ENCODE assay signal across 29 mouse cellular contexts in the genomic region with DNA sequence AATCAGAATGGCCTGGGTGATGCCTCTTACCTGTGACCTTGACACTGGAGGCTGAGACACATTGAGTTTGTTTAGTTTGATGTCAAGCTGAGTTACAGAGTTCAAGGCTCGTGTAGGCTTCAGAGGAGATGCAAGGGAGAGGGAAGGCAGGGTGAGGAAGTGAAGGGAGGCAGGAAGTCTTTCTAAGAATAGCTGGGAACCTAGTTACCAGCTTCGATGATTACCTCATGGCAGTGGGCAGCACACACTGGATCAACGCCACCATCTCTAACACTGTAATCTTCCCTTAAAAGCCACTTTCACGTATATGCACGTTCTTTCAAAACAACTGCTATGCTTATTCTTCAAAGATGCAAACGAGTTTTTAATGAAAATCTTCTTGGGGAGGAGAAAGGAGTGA. TPM values are rescaled to one million over a fixed set of nuclear protein-coding genes. Genes with fewer than 3 reads are reported as not detected.
DNase-seq lines count a peak whose midpoint lies in the region; ATAC-seq and TF ChIP-seq lines count a peak whose summit lies in the region.
"Had no signal": no experiment of that assay in that cellular context is flagged by ENCODE, and none has a peak within 500 bp of the region (broad histone marks: within the 10 kb centered on the region; RNA-seq: fewer than 3 reads in every experiment).

No protein-coding gene starts in this region.

- no peaks in the 10 kb centered on the region for H3K27me3 ChIP-seq in heart, embryonic 15.5 days
- H3K27me3 ChIP-seq in intestine, postnatal 0 days (replicated peaks; ENCODE audit: control insufficient read depth, insufficient read depth, low read length) = no peaks in the 10 kb centered on the region
- H3K27me3 ChIP-seq in small intestine, adult 2 months (ENCODE audit: control insufficient read depth, insufficient read depth, low read length) = no peaks in the 10 kb centered on the region
- H3K27me3 ChIP-seq in thymus, adult 2 months (ENCODE audit: control insufficient read depth, insufficient read depth, low read length) = no peaks in the 10 kb centered on the region
- H3K27me3 ChIP-seq: embryonic facial prominence, embryonic 15.5 days; forebrain, embryonic 13.5 days; heart, embryonic 12.5 days; kidney, embryonic 15.5 days; limb, embryonic 15.5 days; liver, embryonic 13.5 days; neural tube, embryonic 12.5 days; stomach, embryonic 15.5 days had no signal

- H3K4me3 ChIP-seq in heart, embryonic 15.5 days = no peak overlapping the region
- H3K4me3 ChIP-seq in intestine, postnatal 0 days (ENCODE audit: low read depth, low read length) = no peak overlapping the region
- no peak overlapping the region for H3K4me3 ChIP-seq in small intestine, adult 2 months (ENCODE audit: low read depth, low read length)
- H3K4me3 ChIP-seq in thymus, adult 2 months (ENCODE audit: control insufficient read depth, insufficient read depth, low read length) = no peak overlapping the region
- H3K4me3 ChIP-seq: embryonic facial prominence, embryonic 10.5 days; embryonic facial prominence, embryonic 15.5 days; forebrain, embryonic 13.5 days; heart, adult 2 months; heart, embryonic 12.5 days; kidney, embryonic 15.5 days; limb, embryonic 10.5 days; limb, embryonic 15.5 days; liver, embryonic 13.5 days; neural tube, embryonic 12.5 days; stomach, embryonic 15.5 days had no signal

- peaks cover 30% of the 10 kb centered on the region for H3K36me3 ChIP-seq in heart, embryonic 15.5 days
- H3K36me3 ChIP-seq in intestine, postnatal 0 days (ENCODE audit: control insufficient read depth, insufficient read depth) = peaks cover 33% of the 10 kb centered on the region
- peaks cover 45% of the 10 kb centered on the region for H3K36me3 ChIP-seq in small intestine, adult 2 months (ENCODE audit: control insufficient read depth, insufficient read depth, low read length)
- H3K36me3 ChIP-seq in thymus, adult 2 months (ENCODE audit: control insufficient read depth, insufficient read depth, low read length) = peaks cover 15% of the 10 kb centered on the region

- H3K9me3 ChIP-seq in heart, embryonic 15.5 days (replicated peaks) = no peaks in the 10 kb centered on the region
- no peaks in the 10 kb centered on the region for H3K9me3 ChIP-seq in intestine, postnatal 0 days (ENCODE audit: control insufficient read depth)
- H3K9me3 ChIP-seq: embryonic facial prominence, embryonic 10.5 days; embryonic facial prominence, embryonic 15.5 days; forebrain, embryonic 13.5 days; heart, embryonic 12.5 days; kidney, embryonic 15.5 days; limb, embryonic 10.5 days; limb, embryonic 15.5 days; liver, embryonic 13.5 days; neural tube, embryonic 12.5 days; stomach, embryonic 15.5 days had no signal

- TF ChIP-seq POLR2A in small intestine, adult 2 months (IDR thresholded peaks at IDR 0.05; ENCODE audit: low read depth, low read length) = no peak
- TF ChIP-seq POLR2A in thymus, adult 2 months (IDR thresholded peaks at IDR 0.05; ENCODE audit: control insufficient read depth, extremely low read depth, insufficient read depth, low read length, poor library complexity) = no peak

- no peak overlapping the region for H3K4me2 ChIP-seq in heart, embryonic 15.5 days
- H3K4me2 ChIP-seq in intestine, postnatal 0 days (replicated peaks; ENCODE audit: low read depth) = no peak overlapping the region
- H3K4me2 ChIP-seq: embryonic facial prominence, embryonic 15.5 days; forebrain, embryonic 13.5 days; heart, embryonic 12.5 days; kidney, embryonic 15.5 days; limb, embryonic 15.5 days; liver, embryonic 13.5 days; neural tube, embryonic 12.5 days; stomach, embryonic 15.5 days had no signal

- H3K9ac ChIP-seq in heart, embryonic 15.5 days = no peak overlapping the region
- H3K9ac ChIP-seq in intestine, postnatal 0 days (ENCODE audit: low read depth, low read length) = no peak overlapping the region
- H3K9ac ChIP-seq: embryonic facial prominence, embryonic 15.5 days; forebrain, embryonic 13.5 days; heart, embryonic 12.5 days; kidney, embryonic 15.5 days; limb, embryonic 15.5 days; liver, embryonic 13.5 days; neural tube, embryonic 12.5 days; stomach, embryonic 15.5 days had no signal

- WGBS in heart, embryonic 15.5 days = 34% methylated on average over 6 of the region's 6 CpGs
- WGBS in intestine, postnatal 0 days = 59% methylated on average over 6 of the region's 6 CpGs
- 50% methylated on average over 6 of the region's 6 CpGs for WGBS in small intestine, adult 2 months
- WGBS in thymus, adult 2 months = 75% methylated on average over 6 of the region's 6 CpGs

- intact Hi-C loops in heart, postnatal 14 days (cut with DNase I) = no loop called here

- ATAC-seq in heart, embryonic 15.5 days (replicated peaks; ENCODE audit: insufficient number of reproducible peaks, insufficient read depth, low FRiP score, low read depth) = 0 out of 2 replicates have a peak, but pooled peaks have one; percentile 51
- ATAC-seq in intestine, postnatal 0 days = no peak
- ATAC-seq: forebrain, embryonic 13.5 days; hindbrain, embryonic 16.5 days had no signal

- TF ChIP-seq CTCF in intestine, postnatal 0 days (IDR thresholded peaks at IDR 0.05; ENCODE audit: low read depth) = no peak
- no peak for TF ChIP-seq CTCF in small intestine, adult 2 months (IDR thresholded peaks at IDR 0.05; ENCODE audit: extremely low read depth, insufficient read length, insufficient replicate concordance, low read depth, low read length)
- no peak for TF ChIP-seq CTCF in thymus, adult 2 months (IDR thresholded peaks at IDR 0.05; ENCODE audit: borderline replicate concordance, control insufficient read depth, extremely low read depth, insufficient read depth, low read length, poor library complexity)

- no peak for DNase-seq in heart, postnatal 14 days
- DNase-seq in brain, adult 2 months (ENCODE audit: low read depth, low spot score) = peak; percentile 51
- DNase-seq in thymus, adult 2 months = no peak
- DNase-seq in embryo, embryonic 9.5 days (ENCODE audit: extremely low spot score) = no peak
- no peak for DNase-seq in kidney, postnatal 14 days
- DNase-seq: adrenal gland, postnatal 14 days; cerebellum, adult 18-20 months; cerebellum, postnatal 10 days; gastrocnemius, postnatal 25 days; heart, adult 2 months; kidney, adult 11 months; liver, embryonic 13.5 days; lung, adult 18-20 months; lung, postnatal 4 days; midbrain, embryonic 14.5 days; thymus, postnatal 25 days had no signal

- H3K4me1 ChIP-seq in heart, embryonic 15.5 days (replicated peaks) = peaks cover 17% of the 10 kb centered on the region
- H3K4me1 ChIP-seq in intestine, postnatal 0 days (replicated peaks; ENCODE audit: control insufficient read depth, insufficient read depth, low read length) = peaks cover 6% of the 10 kb centered on the region; the same call in 1 of the 2 replicates
- H3K4me1 ChIP-seq in small intestine, adult 2 months (ENCODE audit: control insufficient read depth, insufficient read depth, insufficient read length, low read length) = peaks cover 12% of the 10 kb centered on the region
- H3K4me1 ChIP-seq in thymus, adult 2 months (replicated peaks; ENCODE audit: control insufficient read depth, insufficient read depth, low read length) = no peaks in the 10 kb centered on the region
- H3K4me1 ChIP-seq: embryonic facial prominence, embryonic 15.5 days; forebrain, embryonic 13.5 days; limb, embryonic 10.5 days; limb, embryonic 15.5 days had no signal

- no peak overlapping the region for H3K27ac ChIP-seq in heart, embryonic 15.5 days
- peak overlapping the region; percentile 70 for H3K27ac ChIP-seq in intestine, postnatal 0 days (ENCODE audit: low read depth, low read length)
- peak overlapping the region; percentile 61 for H3K27ac ChIP-seq in small intestine, adult 2 months (ENCODE audit: insufficient read depth, low read depth, low read length)
- H3K27ac ChIP-seq in thymus, adult 2 months (ENCODE audit: control insufficient read depth, insufficient read depth, low read length) = no peak overlapping the region
- H3K27ac ChIP-seq: embryonic facial prominence, embryonic 10.5 days; embryonic facial prominence, embryonic 15.5 days; forebrain, embryonic 13.5 days; heart, adult 2 months; kidney, embryonic 15.5 days; limb, embryonic 10.5 days; limb, embryonic 15.5 days; neural tube, embryonic 12.5 days; stomach, embryonic 15.5 days had no signal

RNA-seq across cellular contexts. Expression of gene Usp12, which starts 36.9 kb away (rescaled TPM):
- polyA plus RNA-seq in heart, embryonic 15.5 days (2015; fragmentation: Nextera tagmentation; extraction: Ambion mirVana) = 9.0 and 10.8 TPM in 2 replicates
- total RNA-seq in heart, postnatal 14 days (2021) = 10 to 100 TPM; 17.6 to 18.6 TPM
- 21.7 and 24.0 TPM in 2 replicates for polyA plus RNA-seq in intestine, postnatal 0 days (2015; fragmentation: Nextera tagmentation; extraction: Ambion mirVana)
- polyA plus RNA-seq in small intestine, adult 2 months (2012; rRNA removed) = 5.8 and 16.7 TPM in 2 replicates
- polyA plus RNA-seq in thymus, adult 2 months (2012; rRNA removed) = 13.1 and 13.7 TPM in 2 replicates

Comparison
In these comparisons a context has a peak if more than half of its experiments do, and no peak if none do; other contexts are left out.
1. H3K27ac ChIP-seq: peak in intestine, postnatal 0 days (single experiment) and small intestine, adult 2 months (single experiment); none in heart, embryonic 15.5 days (single experiment) and thymus, adult 2 months (single experiment).